Mouse (Mus musculus) bone marrow, adult 2 months (tissue): ENCODE results near the gene Olfr12. TPM values are rescaled to one million over a fixed set of nuclear protein-coding genes. Genes with fewer than 3 reads are reported as not detected.
A peak's percentile ranks its signal among the peaks of the same experiment; 100 is the strongest.

ENCODE experiments used
- H3K27ac ChIP-seq: fragments of 200-500 bp; 2 replicates; pipeline ENCODE4 v1.5.1; 2012; ENCODE audit warnings: low read depth, mild to moderate bottlenecking, control low read depth, inconsistent platforms, low read length; ENCODE audit not compliant: control insufficient read depth, poor library complexity, insufficient read depth
- H3K4me1 ChIP-seq: fragments of 200-500 bp; 2 replicates; pipeline ENCODE4 v1.6.1; 2011; ENCODE audit warnings: low read length; ENCODE audit not compliant: control insufficient read depth, insufficient read depth
- H3K4me3 ChIP-seq: fragments of 200-500 bp; replicated peaks from 2 replicates; pipeline ENCODE3; 2011; ENCODE audit warnings: mild to moderate bottlenecking, low read depth, low read length, control low read depth; ENCODE audit not compliant: control insufficient read depth
- CTCF ChIP-seq: fragments of 200-500 bp; IDR thresholded peaks from 2 replicates; pipeline ENCODE4 v1.5.1; 2011; ENCODE audit warnings: low read length, control low read depth; ENCODE audit not compliant: control insufficient read depth, insufficient read depth
- POLR2A ChIP-seq: fragments of 200-500 bp; IDR thresholded peaks from 2 replicates; pipeline ENCODE4 v1.6.1; 2011; ENCODE audit warnings: low read depth, mild to moderate bottlenecking, control low read depth, low read length, borderline replicate concordance; ENCODE audit not compliant: control insufficient read depth
- WGBS: fragments of 180-500 bp; shearing (Covaris S2); methylation state at CpG from one replicate; pipeline ENCODE4 v1.1.7; 2018; 5-methylcytosine and 5-hydroxymethylcytosine counted together
- polyA plus RNA-seq: library from polyadenylated mRNA; stranded (reverse); fragments of >200 nt; gene quantifications from 2 replicates; pipeline ENCODE4 v1.2.4, GENCODE M21; 2011; ENCODE audit warnings: low replicate concordance; ENCODE audit not compliant: missing spikeins, insufficient read depth, insufficient read length

Gene Olfr12
- not detected in 2 replicates for polyA plus RNA-seq

- TF ChIP-seq POLR2A (no peak), CTCF (no peak)
- WGBS: 58% methylated on average over 2 of the region's 2 CpGs
Measured at GRCm38 (mm10) chr1:92617488-92617887, at the start of gene Olfr12. Gene Olfr12 (plus strand): TSS chr1:92617788.

GRCm38 (mm10) chr1:92571022-92571421 is 46.6 kb upstream of the Olfr12 start, which contains the start of gene Olfr1413:
Gene Olfr1413 (plus strand): TSS chr1:92571322.
- Histone ChIP-seq H3K27ac (no peak within 1 kb of the TSS), H3K4me1 (no peaks in the 10 kb centered on the region), H3K4me3 (no peak within 1 kb of the TSS)
- TF ChIP-seq POLR2A (no peak), CTCF (no peak)
- WGBS: 70% methylated on average over 3 of the region's 3 CpGs

More at GRCm38 (mm10) chr1:92617488-92617887, at the start of gene Olfr12:
- Histone ChIP-seq H3K4me3 (no peak within 1 kb of the TSS), H3K27ac (no peak within 1 kb of the TSS), H3K4me1 (no peaks in the 10 kb centered on the region)

DNA sequence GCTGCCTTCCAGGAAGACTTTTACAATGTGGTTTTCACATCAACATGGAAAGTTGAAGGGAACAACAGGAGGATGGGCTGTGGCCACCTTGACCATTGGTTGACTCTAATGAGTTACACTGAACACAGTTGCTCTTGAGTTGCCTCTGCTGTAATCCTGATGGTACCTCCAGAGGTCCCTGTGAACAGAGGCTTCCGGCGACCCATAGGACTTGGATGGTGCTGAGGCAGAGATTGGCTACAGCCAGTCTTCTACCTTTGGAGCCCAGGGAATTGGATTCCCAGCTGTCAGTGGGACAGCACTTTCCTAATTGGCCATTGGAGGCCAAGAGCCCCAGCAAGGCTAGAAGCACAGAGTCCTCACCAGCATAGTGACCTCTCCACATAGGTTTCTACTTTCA is 32.1 kb upstream of the Olfr12 start, which contains the start of gene Olfr1412:
TSS of gene Olfr1412 (plus strand) at position 301 of the 400 bp plus-strand sequence.
- 79% methylated on average over 2 of the region's 2 CpGs for WGBS
- H3K4me3 ChIP-seq: no peak within 1 kb of the TSS
- H3K27ac ChIP-seq: no peak within 1 kb of the TSS
- no peaks in the 10 kb centered on the region for H3K4me1 ChIP-seq
- TF ChIP-seq POLR2A (no peak), CTCF (no peak)

GRCm38 (mm10) chr1:92594111-92594510 is 23.5 kb upstream of the Olfr12 start, which contains the start of gene Olfr1411:
Gene Olfr1411 (plus strand): TSS chr1:92594411.
- no peak within 1 kb of the TSS for H3K4me3 ChIP-seq
- no peak within 1 kb of the TSS for H3K27ac ChIP-seq
- TF ChIP-seq POLR2A (no peak), CTCF (no peak)
- no peaks in the 10 kb centered on the region for H3K4me1 ChIP-seq

DNA sequence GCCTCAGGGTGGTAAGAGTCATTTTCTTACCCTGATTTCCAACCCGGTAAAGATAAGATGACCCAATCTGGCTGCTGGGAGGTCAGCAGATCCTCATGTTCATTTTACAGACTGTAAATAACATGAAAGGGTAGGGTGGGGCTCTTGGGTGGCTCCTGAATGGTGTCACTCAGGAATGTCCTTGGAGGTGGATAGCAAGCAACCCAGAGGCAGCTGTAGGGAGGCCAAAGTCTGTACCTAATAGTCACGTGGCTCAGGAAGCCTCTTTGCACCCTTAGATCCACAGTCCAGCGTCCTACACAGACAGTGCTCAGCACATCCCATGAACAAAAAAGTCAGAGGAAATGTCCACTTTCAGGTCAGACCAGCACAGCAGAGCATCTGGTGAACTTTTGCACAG is 21.6 kb upstream of the Olfr12 start:
- TF ChIP-seq POLR2A (no peak), CTCF (no peak)
- Histone ChIP-seq H3K4me1 (no peaks in the 10 kb centered on the region), H3K27ac (no peak overlapping the region), H3K4me3 (no peak overlapping the region)
- 78% methylated on average over 3 of the region's 3 CpGs for WGBS

GRCm38 (mm10) chr1:92605482-92605881 is 12.1 kb upstream of the Olfr12 start, which contains the start of gene Olfr1410:
Gene Olfr1410 (plus strand): TSS chr1:92605782.
- 76% methylated on average over 1 of the region's 1 CpGs for WGBS
- TF ChIP-seq POLR2A (no peak), CTCF (no peak)
- Histone ChIP-seq H3K4me1 (no peaks in the 10 kb centered on the region), H3K4me3 (no peak within 1 kb of the TSS), H3K27ac (no peak within 1 kb of the TSS)

DNA sequence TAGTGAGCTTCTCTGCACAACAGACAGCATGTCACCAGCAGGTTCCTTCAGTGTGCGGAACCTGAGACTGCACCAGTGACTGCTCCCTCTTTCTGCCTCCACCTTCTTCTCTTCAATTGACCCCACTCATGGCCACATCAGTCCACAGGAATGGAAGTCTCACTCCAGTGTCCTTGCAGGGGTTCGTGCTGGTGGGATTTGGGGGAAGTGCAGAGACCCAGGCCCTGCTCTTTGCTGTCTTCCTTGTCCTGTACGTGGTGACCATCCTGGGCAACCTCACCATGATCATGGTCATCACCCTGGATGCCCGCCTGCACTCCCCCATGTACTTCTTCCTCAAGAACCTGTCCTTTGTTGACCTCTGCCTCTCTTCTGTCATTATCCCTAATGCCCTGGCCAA is 9.9 kb upstream of the Olfr12 start:
- TF ChIP-seq POLR2A (no peak), CTCF (no peak)
- Histone ChIP-seq H3K27ac (no peak overlapping the region), H3K4me1 (no peaks in the 10 kb centered on the region), H3K4me3 (no peak overlapping the region)
- WGBS: 67% methylated on average over 4 of the region's 4 CpGs

DNA sequence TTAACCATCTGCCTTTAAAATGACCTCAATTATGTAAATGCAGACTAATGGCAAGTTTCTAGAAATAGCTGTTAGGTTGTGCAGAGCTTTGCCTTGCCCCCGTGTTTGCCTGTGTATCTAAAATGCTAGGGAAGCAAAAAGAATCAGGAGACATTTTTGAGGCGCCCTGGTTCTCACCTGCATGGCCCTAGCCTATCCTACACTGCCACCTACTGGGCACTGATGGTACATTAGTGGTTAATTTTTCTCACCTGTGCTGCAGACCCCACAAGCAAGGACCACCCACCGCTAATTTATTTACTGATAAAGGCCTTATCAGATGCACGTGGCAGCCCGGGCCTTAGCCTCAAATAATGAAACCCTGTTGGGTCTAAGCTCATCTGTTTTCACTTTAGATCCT is 6.6 kb upstream of the Olfr12 start:
- Histone ChIP-seq H3K4me3 (no peak overlapping the region), H3K4me1 (no peaks in the 10 kb centered on the region), H3K27ac (no peak overlapping the region)
- TF ChIP-seq POLR2A (no peak), CTCF (peak; percentile 82)
- WGBS: 4% methylated on average over 5 of the region's 5 CpGs

GRCm38 (mm10) chr1:92613175-92613574 is 4.4 kb upstream of the Olfr12 start:
- H3K27ac ChIP-seq: no peak overlapping the region
- no peak for TF ChIP-seq POLR2A
- no peak for TF ChIP-seq CTCF
- H3K4me1 ChIP-seq: no peaks in the 10 kb centered on the region
- 46% methylated on average over 4 of the region's 4 CpGs for whole genome bisulfite sequencing
- no peak overlapping the region for H3K4me3 ChIP-seq
